In the genomic region with DNA sequence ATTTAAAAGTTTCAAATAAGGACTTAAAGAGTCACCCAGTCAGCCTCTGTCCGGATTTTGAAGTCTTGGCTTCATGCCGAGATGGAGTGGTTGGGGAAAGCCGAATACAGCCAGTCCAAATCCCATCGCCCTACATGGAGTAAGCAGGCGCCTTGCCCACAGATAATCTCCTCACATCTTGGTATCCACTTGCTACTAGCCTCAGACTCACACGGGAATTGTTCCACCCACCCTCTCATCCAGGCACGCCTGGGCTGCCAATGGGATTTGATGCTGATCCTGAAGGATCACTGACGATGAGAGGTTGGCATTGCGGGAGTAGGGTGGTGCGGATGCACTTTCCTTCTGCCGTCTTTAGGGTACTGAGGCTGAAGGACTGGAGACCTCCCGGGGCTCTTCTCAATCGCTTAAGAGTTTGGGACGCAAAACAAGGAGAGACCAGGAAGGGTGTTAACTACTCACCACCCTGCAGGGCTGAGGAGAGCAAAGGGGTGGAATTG, we compare ENCODE assay signal across 8 mouse cellular contexts. TPM values are rescaled to one million over a fixed set of nuclear protein-coding genes. Genes with fewer than 3 reads are reported as not detected.
DNase-seq lines count a peak whose midpoint lies in the region; ATAC-seq lines count a peak whose summit lies in the region.

A gene (plus strand): TSS at position 292 of the 500 bp plus-strand sequence.

- H3K9ac ChIP-seq in intestine, embryonic 14.5 days (ENCODE audit: low read length) = peak within 1 kb of the TSS; percentile 72

- H3K9me3 ChIP-seq in intestine, embryonic 14.5 days (ENCODE audit: control insufficient read depth, low read length) = no peaks in the 10 kb centered on the region

- peaks cover 39% of the 10 kb centered on the region for H3K36me3 ChIP-seq in intestine, embryonic 14.5 days (ENCODE audit: control insufficient read depth, insufficient read depth, low read length)
- peaks cover 15% of the 10 kb centered on the region; the same call in 1 of the 2 replicates for H3K36me3 ChIP-seq in macrophage (ENCODE audit: inconsistent target)

- no peaks in the 10 kb centered on the region for H3K27me3 ChIP-seq in intestine, embryonic 14.5 days (replicated peaks; ENCODE audit: control insufficient read depth, insufficient read depth, low read length)

- peak within 1 kb of the TSS; percentile 85 for H3K4me2 ChIP-seq in intestine, embryonic 14.5 days (ENCODE audit: low read length)

- peak within 1 kb of the TSS; percentile 92 for H3K27ac ChIP-seq in intestine, embryonic 14.5 days (ENCODE audit: low read depth)
- peak within 1 kb of the TSS; percentile 88 for H3K27ac ChIP-seq in macrophage

- H3K4me1 ChIP-seq in intestine, embryonic 14.5 days (replicated peaks; ENCODE audit: control insufficient read depth, insufficient read depth, low read length) = peaks cover 34% of the 10 kb centered on the region

- intact Hi-C loops in gastrocnemius, postnatal 36 days (cut with DNase I) = no loop called here

- peak; percentile 16; the same call in 1 of the 2 replicates for ATAC-seq in intestine, embryonic 14.5 days (replicated peaks; ENCODE audit: low FRiP score, low TSS enrichment, low read depth)

- H3K4me3 ChIP-seq in intestine, embryonic 14.5 days (ENCODE audit: low read depth, low read length) = peak within 1 kb of the TSS; percentile 58
- H3K4me3 ChIP-seq in macrophage (ENCODE audit: inconsistent target) = peak within 1 kb of the TSS; percentile 79

- DNase-seq in retina, adult 2 months (ENCODE audit: low read depth, low spot score) = peak; percentile 33
- DNase-seq in retina, embryonic 14.5 days (ENCODE audit: low spot score) = no peak
- DNase-seq in embryo, embryonic 11 days = peak; percentile 59
- DNase-seq in gastrocnemius, postnatal 36 days = peak; percentile 38 to 57
- DNase-seq in intestine, embryonic 14.5 days (ENCODE audit: low spot score) = peak; percentile 83
- DNase-seq in left cerebral cortex, adult 8-10 months (ENCODE audit: low spot score in 2 of 2) = peak; percentile 65 to 76
- peak; percentile 60 for DNase-seq in right cerebral cortex, postnatal 14 days

- under 1% methylated on average over 14 of the region's 14 CpGs for WGBS in intestine, embryonic 14.5 days
- 3% methylated on average over 14 of the region's 14 CpGs for WGBS in macrophage (ENCODE audit: missing documents)

- H3K79me2 ChIP-seq in macrophage (ENCODE audit: inconsistent target) = peaks cover 34% of the 10 kb centered on the region

RNA-seq across cellular contexts. Expression of the gene that starts here (rescaled TPM):
- 10 to 100 TPM; 19.1 to 20.0 TPM for total RNA-seq in gastrocnemius, postnatal 36 days (2021)
- 35.5 and 37.7 TPM in 2 replicates for polyA plus RNA-seq in intestine, embryonic 14.5 days (2014; fragmentation: Nextera tagmentation; extraction: Ambion mirVana)
- total RNA-seq in left cerebral cortex, adult 8-10 months (2022) = 10 to 100 TPM; 62.4 to 73.2 (median 65.8) TPM
- 10 to 100 TPM; 17.0 to 78.8 (median 54.1) TPM for total RNA-seq in macrophage (2018; cell fraction: chromatin; rRNA removed)
- total RNA-seq in macrophage (2018; cell fraction: cytosol; rRNA removed) = 10 to 100 TPM; 48.2 to 79.2 (median 64.5) TPM
- total RNA-seq in macrophage (2018; cell fraction: nucleus; rRNA removed) = 10 to 100 TPM; 32.7 to 94.5 (median 68.6) TPM
- polyA plus RNA-seq in macrophage (2018) = 42.1 to 51.3 TPM (median 44.5 TPM) in 3 replicates
